In genomic region chr9:119457122-119457521, GRCm38 (mm10) we compare ENCODE assay signal across 27 mouse cellular contexts. TPM values are rescaled to one million over a fixed set of nuclear protein-coding genes. Genes with fewer than 3 reads are reported as not detected.
DNase-seq lines count a peak whose midpoint lies in the region; ATAC-seq and TF ChIP-seq lines count a peak whose summit lies in the region.
"Had no signal": no experiment of that assay in that cellular context is flagged by ENCODE, and none has a peak within 500 bp of the region (broad histone marks: within the 10 kb centered on the region; RNA-seq: fewer than 3 reads in every experiment).

No protein-coding gene starts in this region.

- H3K9ac ChIP-seq in heart, embryonic 13.5 days, result no peak overlapping the region
- H3K9ac ChIP-seq in heart, embryonic 11.5 days (ENCODE audit: low read depth, low read length), result no peak overlapping the region
- H3K9ac ChIP-seq in heart, postnatal 0 days (replicated peaks; ENCODE audit: low read depth, low read length), result no peak overlapping the region
- no peak overlapping the region for H3K9ac ChIP-seq in intestine, embryonic 16.5 days (ENCODE audit: low read depth, low read length)
- H3K9ac ChIP-seq: forebrain, embryonic 13.5 days; hindbrain, embryonic 13.5 days; intestine, embryonic 15.5 days had no signal

- peaks cover 22% of the 10 kb centered on the region for H3K4me1 ChIP-seq in heart, embryonic 13.5 days
- H3K4me1 ChIP-seq in heart, embryonic 11.5 days (ENCODE audit: control insufficient read depth, insufficient read depth, low read length), result peaks cover 14% of the 10 kb centered on the region; the same call in 1 of the 2 replicates
- 0 out of 2 replicates have a peak, but pooled peaks cover 5% of the 10 kb centered on the region for H3K4me1 ChIP-seq in heart, postnatal 0 days (ENCODE audit: control insufficient read depth, insufficient read depth)
- peaks cover 22% of the 10 kb centered on the region for H3K4me1 ChIP-seq in heart, embryonic 10.5 days
- peaks cover 10% of the 10 kb centered on the region for H3K4me1 ChIP-seq in testis, adult 2 months (ENCODE audit: control insufficient read depth, insufficient read depth, low read length)
- no peaks in the 10 kb centered on the region for H3K4me1 ChIP-seq in intestine, embryonic 16.5 days (ENCODE audit: control insufficient read depth, insufficient read depth, low read length)
- H3K4me1 ChIP-seq: forebrain, embryonic 10.5 days; hindbrain, embryonic 13.5 days; intestine, embryonic 15.5 days had no signal

- no peak for TF ChIP-seq POLR2A in testis, adult 2 months (IDR thresholded peaks at IDR 0.05; ENCODE audit: control insufficient read depth, low read depth, low read length)

- TF ChIP-seq EP300 in heart, postnatal 0 days (IDR thresholded peaks at IDR 0.05; ENCODE audit: low read depth), result no peak

- no peak overlapping the region for H3K27ac ChIP-seq in heart, embryonic 13.5 days (replicated peaks)
- H3K27ac ChIP-seq in heart, embryonic 11.5 days (ENCODE audit: low read depth, low read length), result no peak overlapping the region
- no peak overlapping the region for H3K27ac ChIP-seq in heart, postnatal 0 days (ENCODE audit: low read depth)
- H3K27ac ChIP-seq in heart, embryonic 10.5 days, result no peak overlapping the region
- peak overlapping the region; percentile 64; the same call in 1 of the 2 replicates for H3K27ac ChIP-seq in testis, adult 2 months (ENCODE audit: control insufficient read depth, insufficient read depth, low read depth, low read length)
- H3K27ac ChIP-seq in intestine, embryonic 16.5 days (ENCODE audit: low read length), result no peak overlapping the region
- H3K27ac ChIP-seq: forebrain, embryonic 10.5 days; forebrain, embryonic 13.5 days; hindbrain, embryonic 10.5 days; hindbrain, embryonic 13.5 days; intestine, embryonic 15.5 days had no signal

- no peak for TF ChIP-seq CTCF in heart, postnatal 0 days (IDR thresholded peaks at IDR 0.05; ENCODE audit: low read depth)
- no peak for TF ChIP-seq CTCF in testis, adult 2 months (IDR thresholded peaks at IDR 0.05; ENCODE audit: control insufficient read depth, insufficient read depth, insufficient replicate concordance, low read depth, low read length)

- peaks cover 50% of the 10 kb centered on the region for H3K36me3 ChIP-seq in heart, embryonic 13.5 days
- peaks cover 9% of the 10 kb centered on the region; the same call in 1 of the 2 replicates for H3K36me3 ChIP-seq in heart, embryonic 11.5 days (ENCODE audit: control insufficient read depth, insufficient read depth, low read length)
- H3K36me3 ChIP-seq in heart, postnatal 0 days (replicated peaks; ENCODE audit: control insufficient read depth, insufficient read depth, low read length), result peaks cover 8% of the 10 kb centered on the region; the same call in 1 of the 2 replicates
- peaks cover 52% of the 10 kb centered on the region for H3K36me3 ChIP-seq in heart, embryonic 10.5 days
- H3K36me3 ChIP-seq in testis, adult 2 months (ENCODE audit: control insufficient read depth, insufficient read depth, low read length), result no peaks in the 10 kb centered on the region; the same call in none of the 2 replicates
- peaks cover 4% of the 10 kb centered on the region for H3K36me3 ChIP-seq in intestine, embryonic 16.5 days (ENCODE audit: control insufficient read depth, insufficient read depth, low read length)

- H3K4me3 ChIP-seq in heart, embryonic 13.5 days, result no peak overlapping the region
- no peak overlapping the region for H3K4me3 ChIP-seq in heart, embryonic 11.5 days (ENCODE audit: low read depth, low read length)
- no peak overlapping the region for H3K4me3 ChIP-seq in heart, postnatal 0 days (ENCODE audit: low read depth, low read length)
- H3K4me3 ChIP-seq in heart, embryonic 10.5 days, result no peak overlapping the region
- no peak overlapping the region for H3K4me3 ChIP-seq in testis, adult 2 months (ENCODE audit: control insufficient read depth, low read depth, low read length)
- H3K4me3 ChIP-seq in intestine, embryonic 16.5 days (ENCODE audit: low read length), result no peak overlapping the region
- H3K4me3 ChIP-seq: forebrain, embryonic 10.5 days; forebrain, embryonic 13.5 days; hindbrain, embryonic 10.5 days; hindbrain, embryonic 13.5 days; intestine, embryonic 15.5 days had no signal

- no peak for ATAC-seq in heart, embryonic 13.5 days (ENCODE audit: extremely low read depth, insufficient number of reproducible peaks, low FRiP score, low TSS enrichment)
- no peak for ATAC-seq in heart, embryonic 11.5 days (replicated peaks; ENCODE audit: insufficient number of reproducible peaks, low FRiP score, low TSS enrichment)
- peak; percentile 46 for ATAC-seq in heart, postnatal 0 days (ENCODE audit: insufficient read depth, low read depth)
- no peak for ATAC-seq in intestine, embryonic 16.5 days
- ATAC-seq: CD4-positive, CD25-positive, alpha-beta regulatory T cell, adult 4 months; forebrain, embryonic 13.5 days; forebrain, embryonic 16.5 days; hindbrain, embryonic 16.5 days; intestine, embryonic 15.5 days had no signal

- 59% methylated on average over 14 of the region's 14 CpGs for WGBS in heart, embryonic 13.5 days
- 64% methylated on average over 14 of the region's 14 CpGs for WGBS in heart, embryonic 11.5 days (ENCODE audit: insufficient replicate concordance)
- WGBS in heart, postnatal 0 days, result 40% methylated on average over 14 of the region's 14 CpGs
- 69% methylated on average over 14 of the region's 14 CpGs for WGBS in heart, embryonic 10.5 days
- 84% methylated on average over 14 of the region's 14 CpGs for WGBS in intestine, embryonic 16.5 days

- H3K9me3 ChIP-seq in heart, embryonic 13.5 days, result no peaks in the 10 kb centered on the region
- no peaks in the 10 kb centered on the region for H3K9me3 ChIP-seq in heart, embryonic 11.5 days (replicated peaks; ENCODE audit: control insufficient read depth, low read length)
- no peaks in the 10 kb centered on the region for H3K9me3 ChIP-seq in heart, postnatal 0 days (replicated peaks; ENCODE audit: control insufficient read depth, low read length)
- no peaks in the 10 kb centered on the region for H3K9me3 ChIP-seq in heart, embryonic 10.5 days
- no peaks in the 10 kb centered on the region for H3K9me3 ChIP-seq in intestine, embryonic 16.5 days (ENCODE audit: control insufficient read depth, low read length)
- H3K9me3 ChIP-seq: forebrain, embryonic 10.5 days; forebrain, embryonic 13.5 days; hindbrain, embryonic 10.5 days; hindbrain, embryonic 13.5 days; intestine, embryonic 15.5 days had no signal

- no peaks in the 10 kb centered on the region for H3K27me3 ChIP-seq in heart, embryonic 13.5 days (replicated peaks)
- H3K27me3 ChIP-seq in heart, embryonic 11.5 days (ENCODE audit: control insufficient read depth, insufficient read depth, low read length), result no peaks in the 10 kb centered on the region
- H3K27me3 ChIP-seq in heart, postnatal 0 days (ENCODE audit: control insufficient read depth, insufficient read depth, low read length), result no peaks in the 10 kb centered on the region
- no peaks in the 10 kb centered on the region for H3K27me3 ChIP-seq in heart, embryonic 10.5 days (ENCODE audit: insufficient read depth, poor library complexity, severe bottlenecking)
- no peaks in the 10 kb centered on the region for H3K27me3 ChIP-seq in testis, adult 2 months (ENCODE audit: control insufficient read depth, insufficient read depth, low read length)
- H3K27me3 ChIP-seq in intestine, embryonic 16.5 days (replicated peaks; ENCODE audit: control insufficient read depth, insufficient read depth, low read length), result no peaks in the 10 kb centered on the region
- H3K27me3 ChIP-seq: forebrain, embryonic 13.5 days; hindbrain, embryonic 13.5 days; intestine, embryonic 15.5 days had no signal

- H3K4me2 ChIP-seq in heart, embryonic 13.5 days, result 0 out of 2 replicates have a peak overlapping the region, but pooled peaks have one; percentile 8
- no peak overlapping the region for H3K4me2 ChIP-seq in heart, embryonic 11.5 days
- H3K4me2 ChIP-seq in heart, postnatal 0 days (ENCODE audit: low read depth, low read length), result no peak overlapping the region
- no peak overlapping the region for H3K4me2 ChIP-seq in intestine, embryonic 16.5 days (ENCODE audit: low read depth, low read length)
- H3K4me2 ChIP-seq: forebrain, embryonic 13.5 days; hindbrain, embryonic 13.5 days; intestine, embryonic 15.5 days had no signal

- DNase-seq in heart, postnatal 0 days (ENCODE audit: low spot score), result no peak
- no peak for DNase-seq in heart, embryonic 10.5 days (ENCODE audit: low spot score)
- peak; percentile 70 for DNase-seq in testis, postnatal 14 days (ENCODE audit: low spot score)
- DNase-seq: adrenal gland, adult 2 months; adrenal gland, postnatal 14 days; cerebellum, adult 11-12 months; cerebellum, adult 8-10 months; cerebellum, postnatal 10 days; cerebellum, postnatal 36 days; embryo, embryonic 11 days; gastrocnemius, postnatal 36 days; heart, adult 11 months; heart, postnatal 10 days; kidney, adult 18-20 months; kidney, adult 9 months had no signal

RNA-seq across cellular contexts. Expression of gene Exog, which starts 12.4 kb away (rescaled TPM):
- 11.8 and 12.4 TPM in 2 replicates for polyA plus RNA-seq in heart, embryonic 13.5 days (2015; fragmentation: Nextera tagmentation; extraction: Ambion mirVana)
- polyA plus RNA-seq in heart, embryonic 11.5 days (2014; fragmentation: Nextera tagmentation; extraction: Ambion mirVana), result 19.4 and 20.2 TPM in 2 replicates
- 1.4 and 3.0 TPM in 2 replicates for total RNA-seq in heart, postnatal 0 days (2014; rRNA removed; ENCODE audit: low replicate concordance)
- polyA plus RNA-seq in heart, postnatal 0 days (2015; fragmentation: Nextera tagmentation; extraction: Ambion mirVana), result 4.2 and 4.8 TPM in 2 replicates
- polyA plus RNA-seq in heart, embryonic 10.5 days (2016; fragmentation: Nextera tagmentation; extraction: Ambion mirVana), result 16.2 and 25.0 TPM in 2 replicates
- polyA plus RNA-seq in testis, adult 2 months (2012; rRNA removed), result 3.0 and 3.2 TPM in 2 replicates
- 15.3 and 17.5 TPM in 2 replicates for polyA plus RNA-seq in intestine, embryonic 16.5 days (2015; fragmentation: Nextera tagmentation; extraction: Ambion mirVana)

RNA-seq across cellular contexts. Expression of gene Acvr2b, which starts 55.2 kb away (rescaled TPM):
- 13.2 and 17.2 TPM in 2 replicates for polyA plus RNA-seq in heart, embryonic 13.5 days (2015; fragmentation: Nextera tagmentation; extraction: Ambion mirVana)
- 26.9 and 29.1 TPM in 2 replicates for polyA plus RNA-seq in heart, embryonic 11.5 days (2014; fragmentation: Nextera tagmentation; extraction: Ambion mirVana)
- 4.3 and 6.6 TPM in 2 replicates for total RNA-seq in heart, postnatal 0 days (2014; rRNA removed; ENCODE audit: low replicate concordance)
- polyA plus RNA-seq in heart, postnatal 0 days (2015; fragmentation: Nextera tagmentation; extraction: Ambion mirVana), result 6.6 and 6.8 TPM in 2 replicates
- 29.6 and 35.4 TPM in 2 replicates for polyA plus RNA-seq in heart, embryonic 10.5 days (2016; fragmentation: Nextera tagmentation; extraction: Ambion mirVana)
- polyA plus RNA-seq in testis, adult 2 months (2012; rRNA removed), result 2.3 and 2.5 TPM in 2 replicates
- polyA plus RNA-seq in intestine, embryonic 16.5 days (2015; fragmentation: Nextera tagmentation; extraction: Ambion mirVana), result 6.3 and 8.4 TPM in 2 replicates
